Mouse (Mus musculus) gastrocnemius, adult 2 months (tissue): ENCODE results near the gene Hey2. TPM values are rescaled to one million over a fixed set of nuclear protein-coding genes. Genes with fewer than 3 reads are reported as not detected.

Source experiments
- DNase-seq: peaks from one replicate; pipeline ENCODE4 v3.0.0; 2022
- H3K27ac ChIP-seq: fragments of 200-600 bp; 2 replicates; pipeline ENCODE4 v1.8.1; 2022; ENCODE audit warnings: mild to moderate bottlenecking
- H3K4me3 ChIP-seq: fragments of 200-600 bp; 2 replicates; pipeline ENCODE4 v1.8.1; 2022; ENCODE audit warnings: mild to moderate bottlenecking, moderate library complexity
- CTCF ChIP-seq: fragments of 200-600 bp; IDR thresholded peaks from 2 replicates; pipeline ENCODE4 v1.8.1; 2022; ENCODE audit warnings: antibody characterized with exemption, mild to moderate bottlenecking, moderate library complexity
- intact Hi-C: fragments of 180-260 bp; cut with DNase I; formaldehyde crosslinking; loops from one replicate; pipeline ENCODE4 v1.15.1; 2025
- long read RNA-seq, 2 experiments: library from polyadenylated mRNA; stranded (forward); transcript quantifications; one replicate each; pipeline ENCODE4 v2.0.0; 2021
- total RNA-seq, 2 experiments: library from RNA; stranded (reverse); gene quantifications; 2 replicates each; pipeline ENCODE4 v1.2.3; 2021

Hey2 gene
- total RNA-seq, result under 1 TPM; 0.42 to 0.51 TPM
- long read RNA-seq, experiment 1, result 0 reads
- long read RNA-seq, experiment 2, result 0 reads

DNA sequence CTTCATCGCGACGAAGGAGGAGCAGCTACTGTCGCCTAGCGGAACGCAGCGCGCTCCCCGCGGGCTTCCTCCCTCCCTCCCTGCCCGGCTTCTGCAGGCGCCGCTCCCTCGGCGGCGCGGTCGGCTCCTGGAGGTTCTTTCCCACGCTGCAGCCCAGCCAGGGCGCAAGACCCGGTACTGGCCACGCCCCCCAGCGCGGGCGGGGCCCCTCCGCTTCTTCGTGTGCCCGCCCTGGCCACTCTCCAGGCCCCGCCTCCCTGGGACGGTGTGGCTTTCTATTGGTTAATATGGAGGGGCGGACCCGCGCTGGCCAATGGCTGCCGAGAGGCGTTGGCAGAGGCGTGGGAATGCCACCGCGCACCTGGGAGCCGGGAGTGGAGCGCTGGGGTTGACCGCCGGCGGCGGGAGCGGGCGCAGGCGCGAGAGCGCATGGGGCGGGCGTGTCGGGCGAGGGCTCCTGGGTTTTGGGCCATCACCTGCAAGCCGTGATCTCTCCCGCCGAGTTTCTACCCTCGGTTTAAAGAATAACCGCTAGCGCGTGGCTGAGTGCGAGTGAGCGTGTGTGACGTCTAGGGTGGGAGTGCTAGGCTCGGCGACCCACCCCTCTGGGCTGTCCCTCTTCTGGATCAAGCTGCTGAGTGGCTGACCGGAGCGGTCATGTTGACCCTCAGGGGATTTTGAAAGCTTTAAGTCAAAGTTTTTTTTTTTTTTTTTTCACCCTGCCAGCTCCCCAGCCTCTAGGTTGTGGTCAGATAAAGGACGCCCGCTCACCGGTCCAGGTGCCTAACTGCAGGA lies at the start of gene Hey2:
Gene Hey2, minus strand, starts transcription at position 159 of the 795 bp plus-strand sequence.
- intact Hi-C loops, result loop anchor here (5.0 to 10.0 kb wide), 2 partner anchors 454 to 762 kb away; partner anchors contain the start of gene Rnf217
- Histone ChIP-seq H3K4me3 (peak within 1 kb of the TSS; percentile 83), H3K27ac (peak within 1 kb of the TSS; percentile 79)
- TF ChIP-seq CTCF, result peak; percentile 24; the same call in 1 of the 2 replicates
- DNase-seq, result peak; percentile 99

- TF ChIP-seq CTCF, result no peak
Observed at GRCm38 (mm10) chr10:30883085-30883760, 40.6 kb upstream of the Hey2 start.

GRCm38 (mm10) chr10:30881109-30881508 lies 38.5 kb upstream of the Hey2 start:
- H3K27ac ChIP-seq, result no peak overlapping the region
- H3K4me3 ChIP-seq, result no peak overlapping the region
- intact Hi-C loops, result no loop called here
- no peak for DNase-seq
- TF ChIP-seq CTCF, result no peak

More at GRCm38 (mm10) chr10:30883085-30883760, 40.6 kb upstream of the Hey2 start:
- no peak overlapping the region for H3K4me3 ChIP-seq
- no peak for DNase-seq
- intact Hi-C loops, result no loop called here
- H3K27ac ChIP-seq, result no peak overlapping the region

GRCm38 (mm10) chr10:30845101-30845825 lies 2.7 kb upstream of the Hey2 start:
- no peak for TF ChIP-seq CTCF
- no peak for DNase-seq
- intact Hi-C loops, result loop anchor here (10.0 kb wide), 1 partner anchor 760 kb away; the partner anchor contains the start of gene Rnf217
- Histone ChIP-seq H3K4me3 (no peak overlapping the region), H3K27ac (no peak overlapping the region)

- DNase-seq, result peak; percentile 30
- Histone ChIP-seq H3K4me3 (peak overlapping the region; percentile 83), H3K27ac (peak overlapping the region; percentile 77)
- TF ChIP-seq CTCF, result no peak
- intact Hi-C loops, result loop anchor here (5.0 to 10.0 kb wide), 2 partner anchors 453 to 760 kb away; partner anchors contain the start of gene Rnf217
Observed at GRCm38 (mm10) chr10:30844191-30845010, 1.8 kb upstream of the Hey2 start.

DNA sequence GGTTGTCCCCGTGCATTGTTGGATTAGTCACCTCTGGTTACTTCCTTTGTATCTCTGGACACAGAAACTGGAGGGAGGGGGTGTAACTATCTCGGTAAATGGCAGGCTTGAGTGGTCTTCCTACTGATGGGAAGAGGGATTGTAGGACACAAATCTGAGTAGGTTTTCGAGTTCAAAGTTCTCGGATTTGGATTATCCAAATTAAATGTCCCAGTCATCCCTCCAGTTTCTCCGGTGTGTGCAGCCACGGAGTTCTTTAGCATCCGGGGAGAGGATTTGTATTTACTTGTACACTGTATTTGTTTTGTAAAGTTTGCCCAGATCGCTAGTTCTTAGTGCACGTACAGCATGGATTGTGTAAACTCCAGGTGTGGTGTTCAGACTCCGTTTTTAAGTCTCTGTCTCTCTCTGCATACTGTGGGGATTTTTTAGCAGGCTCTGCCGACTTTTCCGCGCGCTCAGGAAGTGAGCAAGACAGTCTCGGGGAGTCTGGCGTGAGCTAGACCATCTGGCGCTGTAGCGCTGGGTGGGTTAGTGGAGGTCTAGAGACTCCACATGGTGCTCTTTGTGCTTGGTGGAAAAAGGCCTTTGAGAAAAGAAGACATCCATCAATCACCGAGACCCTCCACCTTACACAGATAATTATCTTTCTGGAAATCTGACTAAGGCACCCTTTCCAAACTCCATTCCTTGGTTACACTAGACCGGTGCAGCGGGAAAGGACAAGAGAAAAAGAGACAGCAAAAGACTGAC lies 1.0 kb upstream of the Hey2 start:
- peak; percentile 17 for DNase-seq
- Histone ChIP-seq H3K27ac (peak overlapping the region; percentile 77), H3K4me3 (peak overlapping the region; percentile 83)
- intact Hi-C loops, result loop anchor here (5.0 to 10.0 kb wide), 2 partner anchors 454 to 761 kb away; partner anchors contain the start of gene Rnf217
- no peak for TF ChIP-seq CTCF

- DNase-seq, result no peak
- peak overlapping the region; percentile 79 for H3K27ac ChIP-seq
- H3K4me3 ChIP-seq, result peak overlapping the region; percentile 83
- no peak for TF ChIP-seq CTCF
- intact Hi-C loops, result loop anchor here (5.0 to 10.0 kb wide), 2 partner anchors 455 to 763 kb away; partner anchors contain the start of gene Rnf217
Observed at GRCm38 (mm10) chr10:30842228-30842627, 373 bp downstream of the Hey2 start.

DNA sequence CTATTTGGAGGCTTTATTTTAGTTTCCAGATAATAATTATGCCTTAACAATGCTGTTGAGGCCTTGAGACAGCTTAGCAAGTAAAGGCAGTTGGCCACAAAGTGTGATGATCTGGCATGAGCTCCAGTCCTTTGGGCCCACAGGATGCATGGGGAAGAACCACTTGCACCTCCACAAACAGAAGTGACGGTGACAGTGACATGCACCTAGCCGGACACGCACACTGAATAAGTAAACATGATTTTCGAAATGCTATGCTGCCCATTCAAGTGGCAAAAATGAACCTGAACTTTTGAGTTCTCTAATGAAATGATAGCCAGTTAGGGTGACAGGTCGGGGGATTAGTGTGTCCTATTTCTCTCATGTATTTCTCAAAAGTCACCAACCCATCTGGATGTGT lies 1.8 kb downstream of the Hey2 start:
- H3K27ac ChIP-seq, result no peak overlapping the region
- intact Hi-C loops, result loop anchor here (5.0 to 10.0 kb wide), 2 partner anchors 456 to 764 kb away; partner anchors contain the start of gene Rnf217
- no peak for DNase-seq
- no peak for TF ChIP-seq CTCF
- H3K4me3 ChIP-seq, result peak overlapping the region; percentile 9; the same call in 1 of the 2 replicates

DNA sequence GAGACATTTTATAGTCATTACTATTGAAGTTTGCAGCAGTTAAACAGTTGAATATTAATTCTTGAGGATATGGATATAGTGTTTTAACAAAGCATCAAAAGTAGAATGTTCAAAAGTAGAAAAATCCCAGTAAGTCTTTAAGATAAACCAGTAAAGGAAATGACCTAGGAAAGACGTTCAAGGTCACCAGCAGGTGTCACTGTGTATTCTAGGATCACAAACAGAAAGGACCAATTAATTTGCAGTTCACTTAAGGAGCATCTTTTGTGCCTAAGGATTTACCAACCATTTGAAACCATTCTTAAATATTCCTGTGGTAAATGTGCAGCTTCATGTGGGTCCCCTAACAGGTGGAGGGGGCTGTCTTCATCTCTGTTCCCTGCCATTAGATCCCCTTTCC lies 4.4 kb downstream of the Hey2 start:
- Histone ChIP-seq H3K4me3 (no peak overlapping the region), H3K27ac (no peak overlapping the region)
- DNase-seq, result no peak
- peak; percentile 44 for TF ChIP-seq CTCF
- intact Hi-C loops, result no loop called here

DNA sequence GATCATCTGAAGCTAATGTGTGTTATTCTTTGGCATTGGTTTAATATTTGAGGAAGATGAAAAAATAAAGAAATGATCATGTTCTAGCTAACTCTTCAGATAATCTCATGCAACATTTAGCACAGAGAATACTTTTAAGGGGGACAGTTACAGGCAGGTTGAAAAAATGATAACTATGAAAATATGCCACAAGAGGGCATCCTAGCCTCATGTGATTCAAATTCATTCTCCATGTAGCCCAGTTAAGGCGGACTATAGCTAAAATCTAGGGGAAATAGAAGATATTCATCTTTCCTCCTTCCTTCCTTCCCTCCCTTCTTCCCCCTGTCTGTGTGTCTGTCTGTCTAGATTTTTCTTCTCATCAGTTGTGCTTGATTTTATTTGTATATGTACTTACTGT lies 17.6 kb downstream of the Hey2 start:
- TF ChIP-seq CTCF, result peak; percentile 77
- no peak for DNase-seq
- Histone ChIP-seq H3K4me3 (no peak overlapping the region), H3K27ac (no peak overlapping the region)
- intact Hi-C loops, result loop anchor here (1.0 to 10.0 kb wide), 2 partner anchors 474 to 620 kb away; partner anchors contain the start of gene Tpd52l1

DNA sequence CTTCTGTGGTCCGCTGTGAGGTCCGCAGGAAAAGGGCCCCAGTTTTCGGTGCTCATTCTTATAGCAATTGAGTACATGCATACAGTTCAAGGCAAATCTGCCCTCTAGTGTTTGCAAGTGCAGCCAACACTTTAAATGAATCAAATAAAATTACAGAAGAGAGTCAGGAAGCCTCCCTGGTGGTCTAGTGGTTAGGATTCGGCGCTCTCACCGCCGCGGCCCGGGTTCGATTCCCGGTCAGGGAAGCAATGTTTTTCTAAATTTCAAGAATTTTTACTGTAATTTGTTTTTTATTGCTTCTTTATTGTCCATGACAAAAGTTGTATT lies 31.7 kb downstream of the Hey2 start:
- TF ChIP-seq CTCF, result peak; percentile 88
- H3K27ac ChIP-seq, result peak overlapping the region; percentile 63
- H3K4me3 ChIP-seq, result peak overlapping the region; percentile 78
- intact Hi-C loops, result loop anchor here (5.0 kb wide), 2 partner anchors 194 to 209 kb away; partner anchors contain the start of gene Trmt11
- peak; percentile 63 for DNase-seq
